Mouse (Mus musculus): ENCODE measurements around the gene Klhl29. TPM values are rescaled to one million over a fixed set of nuclear protein-coding genes. Genes with fewer than 3 reads are reported as not detected.

Klhl29 gene
- polyA plus RNA-seq, 1 experiment from 2014 or later: 0.02 TPM

GRCm38 (mm10) chr12:5235596-5235995 lies 139.9 kb downstream of the Klhl29 start:
- Histone ChIP-seq H3K36me3 (ENCODE audit: control insufficient read depth, insufficient read depth) (no peaks in the 10 kb centered on the region), H3K4me1 (ENCODE audit: control insufficient read depth, low read depth, low read length) (no peaks in the 10 kb centered on the region), H3K4me2 (ENCODE audit: low read depth, low read length) (no peak overlapping the region), H3K27ac (ENCODE audit: low read length) (no peak overlapping the region), H3K9ac (ENCODE audit: low read depth, low read length) (no peak overlapping the region), H3K9me3 (replicated peaks; ENCODE audit: control insufficient read depth, low read length) (no peaks in the 10 kb centered on the region), H3K27me3 (ENCODE audit: control insufficient read depth, insufficient read depth, low read depth, low read length) (no peaks in the 10 kb centered on the region), H3K4me3 (ENCODE audit: low read depth, low read length) (no peak overlapping the region)
- WGBS (ENCODE audit: insufficient replicate concordance): 70% methylated on average over 12 of the region's 12 CpGs
- no peak for ATAC-seq (ENCODE audit: low read depth)

GRCm38 (mm10) chr12:5230504-5230903 lies 145.0 kb downstream of the Klhl29 start:
- 70% methylated on average over 5 of the region's 5 CpGs for WGBS (ENCODE audit: insufficient replicate concordance)
- Histone ChIP-seq H3K9ac (ENCODE audit: low read depth, low read length) (no peak overlapping the region), H3K36me3 (ENCODE audit: control insufficient read depth, insufficient read depth) (no peaks in the 10 kb centered on the region), H3K27me3 (ENCODE audit: control insufficient read depth, insufficient read depth, low read depth, low read length) (no peaks in the 10 kb centered on the region), H3K27ac (ENCODE audit: low read length) (no peak overlapping the region), H3K9me3 (replicated peaks; ENCODE audit: control insufficient read depth, low read length) (no peaks in the 10 kb centered on the region), H3K4me3 (ENCODE audit: low read depth, low read length) (no peak overlapping the region), H3K4me2 (ENCODE audit: low read depth, low read length) (no peak overlapping the region), H3K4me1 (ENCODE audit: control insufficient read depth, low read depth, low read length) (no peaks in the 10 kb centered on the region)
- no peak for ATAC-seq (ENCODE audit: low read depth)

GRCm38 (mm10) chr12:5226676-5227654 lies 148.5 kb downstream of the Klhl29 start:
- no peaks in the 10 kb centered on the region for H3K4me1 ChIP-seq (ENCODE audit: control insufficient read depth, low read depth, low read length)
- H3K27ac ChIP-seq (ENCODE audit: low read length): no peak overlapping the region
- H3K9me3 ChIP-seq (replicated peaks; ENCODE audit: control insufficient read depth, low read length): no peaks in the 10 kb centered on the region
- no peaks in the 10 kb centered on the region for H3K36me3 ChIP-seq (ENCODE audit: control insufficient read depth, insufficient read depth)
- H3K27me3 ChIP-seq (ENCODE audit: control insufficient read depth, insufficient read depth, low read depth, low read length): no peaks in the 10 kb centered on the region
- no peak overlapping the region for H3K4me3 ChIP-seq (ENCODE audit: low read depth, low read length)
- no peak overlapping the region for H3K4me2 ChIP-seq (ENCODE audit: low read depth, low read length)
- H3K9ac ChIP-seq (ENCODE audit: low read depth, low read length): no peak overlapping the region
- ATAC-seq (ENCODE audit: low read depth): no peak
- WGBS (ENCODE audit: insufficient replicate concordance): 49% methylated on average over 14 of the region's 14 CpGs

GRCm38 (mm10) chr12:5223595-5223994 lies 151.9 kb downstream of the Klhl29 start:
- no peaks in the 10 kb centered on the region for H3K9me3 ChIP-seq (replicated peaks; ENCODE audit: control insufficient read depth, low read length)
- no peaks in the 10 kb centered on the region for H3K4me1 ChIP-seq (ENCODE audit: control insufficient read depth, low read depth, low read length)
- H3K4me3 ChIP-seq (ENCODE audit: low read depth, low read length): no peak overlapping the region
- WGBS (ENCODE audit: insufficient replicate concordance): 21% methylated on average over 1 of the region's 1 CpGs
- H3K36me3 ChIP-seq (ENCODE audit: control insufficient read depth, insufficient read depth): no peaks in the 10 kb centered on the region
- no peak for ATAC-seq (ENCODE audit: low read depth)
- H3K27ac ChIP-seq (ENCODE audit: low read length): no peak overlapping the region
- H3K27me3 ChIP-seq (ENCODE audit: control insufficient read depth, insufficient read depth, low read depth, low read length): no peaks in the 10 kb centered on the region
- no peak overlapping the region for H3K9ac ChIP-seq (ENCODE audit: low read depth, low read length)
- H3K4me2 ChIP-seq (ENCODE audit: low read depth, low read length): no peak overlapping the region

GRCm38 (mm10) chr12:5222439-5223202 lies 152.9 kb downstream of the Klhl29 start:
- Histone ChIP-seq H3K4me1 (ENCODE audit: control insufficient read depth, low read depth, low read length) (no peaks in the 10 kb centered on the region), H3K4me2 (ENCODE audit: low read depth, low read length) (no peak overlapping the region), H3K9ac (ENCODE audit: low read depth, low read length) (no peak overlapping the region), H3K4me3 (ENCODE audit: low read depth, low read length) (no peak overlapping the region), H3K27ac (ENCODE audit: low read length) (no peak overlapping the region), H3K9me3 (replicated peaks; ENCODE audit: control insufficient read depth, low read length) (no peaks in the 10 kb centered on the region), H3K36me3 (ENCODE audit: control insufficient read depth, insufficient read depth) (no peaks in the 10 kb centered on the region), H3K27me3 (ENCODE audit: control insufficient read depth, insufficient read depth, low read depth, low read length) (no peaks in the 10 kb centered on the region)
- ATAC-seq (ENCODE audit: low read depth): no peak
- WGBS (ENCODE audit: insufficient replicate concordance): 63% methylated on average over 8 of the region's 8 CpGs

- no peak overlapping the region for H3K27ac ChIP-seq (ENCODE audit: low read length)
- 66% methylated on average over 14 of the region's 14 CpGs for WGBS (ENCODE audit: insufficient replicate concordance)
- H3K4me3 ChIP-seq (ENCODE audit: low read depth, low read length): no peak overlapping the region
- H3K36me3 ChIP-seq (ENCODE audit: control insufficient read depth, insufficient read depth): no peaks in the 10 kb centered on the region
- H3K4me2 ChIP-seq (ENCODE audit: low read depth, low read length): no peak overlapping the region
- ATAC-seq (ENCODE audit: low read depth): no peak
- no peak overlapping the region for H3K9ac ChIP-seq (ENCODE audit: low read depth, low read length)
- H3K27me3 ChIP-seq (ENCODE audit: control insufficient read depth, insufficient read depth, low read depth, low read length): no peaks in the 10 kb centered on the region
- H3K9me3 ChIP-seq (replicated peaks; ENCODE audit: control insufficient read depth, low read length): no peaks in the 10 kb centered on the region
- no peaks in the 10 kb centered on the region for H3K4me1 ChIP-seq (ENCODE audit: control insufficient read depth, low read depth, low read length)
Measured at GRCm38 (mm10) chr12:5219913-5220575, 155.4 kb downstream of the Klhl29 start.

GRCm38 (mm10) chr12:5215836-5216747 lies 159.4 kb downstream of the Klhl29 start:
- 62% methylated on average over 15 of the region's 15 CpGs for WGBS (ENCODE audit: insufficient replicate concordance)
- H3K36me3 ChIP-seq (ENCODE audit: control insufficient read depth, insufficient read depth): no peaks in the 10 kb centered on the region
- no peak for ATAC-seq (ENCODE audit: low read depth)
- H3K27me3 ChIP-seq (ENCODE audit: control insufficient read depth, insufficient read depth, low read depth, low read length): no peaks in the 10 kb centered on the region
- no peak overlapping the region for H3K9ac ChIP-seq (ENCODE audit: low read depth, low read length)
- no peaks in the 10 kb centered on the region for H3K4me1 ChIP-seq (ENCODE audit: control insufficient read depth, low read depth, low read length)
- H3K4me2 ChIP-seq (ENCODE audit: low read depth, low read length): no peak overlapping the region
- H3K9me3 ChIP-seq (replicated peaks; ENCODE audit: control insufficient read depth, low read length): no peaks in the 10 kb centered on the region
- no peak overlapping the region for H3K27ac ChIP-seq (ENCODE audit: low read length)
- no peak overlapping the region for H3K4me3 ChIP-seq (ENCODE audit: low read depth, low read length)

- Histone ChIP-seq H3K27ac (ENCODE audit: low read length) (no peak overlapping the region), H3K4me1 (ENCODE audit: control insufficient read depth, low read depth, low read length) (no peaks in the 10 kb centered on the region), H3K36me3 (ENCODE audit: control insufficient read depth, insufficient read depth) (no peaks in the 10 kb centered on the region), H3K4me2 (ENCODE audit: low read depth, low read length) (no peak overlapping the region), H3K4me3 (ENCODE audit: low read depth, low read length) (no peak overlapping the region), H3K9ac (ENCODE audit: low read depth, low read length) (no peak overlapping the region), H3K9me3 (replicated peaks; ENCODE audit: control insufficient read depth, low read length) (no peaks in the 10 kb centered on the region), H3K27me3 (ENCODE audit: control insufficient read depth, insufficient read depth, low read depth, low read length) (no peaks in the 10 kb centered on the region)
- WGBS (ENCODE audit: insufficient replicate concordance): 58% methylated on average over 9 of the region's 9 CpGs
- ATAC-seq (ENCODE audit: low read depth): no peak
Measured at GRCm38 (mm10) chr12:5214266-5214665, 161.2 kb downstream of the Klhl29 start.
